Mouse (Mus musculus): ENCODE data around the gene Arid3c. TPM values are rescaled to one million over a fixed set of nuclear protein-coding genes. Genes with fewer than 3 reads are reported as not detected.
"Not testable (repeated sequence)": the region's sequence is repeated elsewhere in the genome, so short reads cannot be mapped to it uniquely, and the experiment has no call there.

The Arid3c gene
- polyA plus RNA-seq, 1 experiment from 2014 or later, result not detected

DNA sequence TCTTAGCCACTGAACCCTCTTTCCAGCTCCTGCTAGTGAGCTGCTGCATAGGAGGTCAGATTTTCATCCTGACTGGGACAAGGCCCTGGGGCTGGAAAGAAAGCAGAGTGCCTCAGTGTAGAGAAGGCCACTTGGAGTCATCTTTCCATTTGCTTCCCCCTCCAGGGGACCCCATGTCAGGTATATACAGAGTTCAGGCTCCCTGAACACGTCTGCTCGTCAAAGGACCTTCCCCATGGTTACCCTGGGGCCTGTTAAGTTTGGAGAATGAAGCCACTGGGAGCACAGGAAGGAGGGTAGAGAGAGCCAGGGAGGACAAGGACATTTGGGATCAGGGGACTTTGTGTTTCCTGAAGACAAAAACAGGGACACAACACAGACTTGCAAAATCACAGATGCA lies 28.7 kb downstream of the Arid3c start:
- 43% methylated on average over 2 of the region's 2 CpGs for WGBS (ENCODE audit: insufficient replicate concordance)
- not testable (repeated sequence) for H3K9ac ChIP-seq; DNase-seq; H3K4me2 ChIP-seq; H3K9me3 ChIP-seq (replicated peaks); H3K27ac ChIP-seq; H3K4me3 ChIP-seq (replicated peaks); H3K4me1 ChIP-seq (replicated peaks); ATAC-seq (ENCODE audit: low read depth); H3K36me3 ChIP-seq
- peaks cover 56% of the 10 kb centered on the region for H3K27me3 ChIP-seq

DNA sequence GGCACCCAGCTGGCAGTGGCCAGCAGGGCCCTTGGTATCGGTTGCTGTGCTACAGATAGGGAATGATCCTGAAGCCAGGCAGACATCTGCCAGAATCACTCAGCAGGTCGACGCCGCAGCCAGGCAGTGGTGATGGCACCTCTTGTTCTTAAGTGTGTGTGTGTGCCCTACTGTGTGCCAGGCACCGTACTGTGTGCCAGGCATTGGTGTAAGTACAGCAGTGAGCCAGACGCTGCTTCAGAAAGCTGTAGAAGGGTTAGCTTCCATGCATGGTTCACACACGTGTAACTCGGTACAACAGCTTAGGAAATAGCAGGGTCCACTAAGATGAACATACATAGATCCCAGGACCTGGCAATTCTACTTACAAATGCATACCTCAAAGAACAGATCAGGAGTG lies 30.7 kb downstream of the Arid3c start:
- WGBS (ENCODE audit: insufficient replicate concordance), result 71% methylated on average over 2 of the region's 8 CpGs

DNA sequence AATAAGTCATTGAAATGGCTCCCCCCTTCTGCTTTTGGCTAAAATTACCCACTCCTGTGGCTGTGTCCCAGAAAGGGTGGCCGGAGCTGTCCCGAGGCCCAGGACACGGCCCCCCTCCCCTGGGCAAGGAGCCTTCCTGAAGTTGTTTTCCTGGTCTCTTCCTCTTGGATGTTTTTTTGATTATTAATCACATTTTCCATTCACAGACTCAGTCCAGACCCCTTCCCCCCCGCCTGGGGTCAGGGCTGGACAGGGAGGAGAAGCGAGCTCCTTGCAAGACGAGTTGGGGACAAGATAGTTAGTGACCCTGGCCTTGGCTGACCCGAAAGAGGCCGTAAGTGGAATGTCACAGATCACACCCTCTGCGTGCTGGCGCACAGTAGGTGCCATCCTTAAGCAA lies 31.2 kb downstream of the Arid3c start, which contains the start of gene Il11ra1:
TSS of gene Il11ra1 (plus strand) at position 207 of the 400 bp plus-strand sequence.
- not testable (repeated sequence) for H3K4me2 ChIP-seq; H3K9ac ChIP-seq; H3K27ac ChIP-seq; ATAC-seq (ENCODE audit: low read depth); H3K9me3 ChIP-seq (replicated peaks); H3K4me3 ChIP-seq (replicated peaks); H3K4me1 ChIP-seq (replicated peaks); H3K36me3 ChIP-seq; DNase-seq
- H3K27me3 ChIP-seq, result peaks cover 45% of the 10 kb centered on the region
- 65% methylated on average over 10 of the region's 10 CpGs for WGBS (ENCODE audit: insufficient replicate concordance)

More for the DNA sequence above, 30.7 kb downstream of the Arid3c start:
- not testable (repeated sequence) for H3K9ac ChIP-seq; H3K4me3 ChIP-seq (replicated peaks); H3K27ac ChIP-seq; DNase-seq; ATAC-seq (ENCODE audit: low read depth); H3K9me3 ChIP-seq (replicated peaks); H3K4me1 ChIP-seq (replicated peaks); H3K4me2 ChIP-seq; H3K36me3 ChIP-seq
- H3K27me3 ChIP-seq, result peaks cover 50% of the 10 kb centered on the region

DNA sequence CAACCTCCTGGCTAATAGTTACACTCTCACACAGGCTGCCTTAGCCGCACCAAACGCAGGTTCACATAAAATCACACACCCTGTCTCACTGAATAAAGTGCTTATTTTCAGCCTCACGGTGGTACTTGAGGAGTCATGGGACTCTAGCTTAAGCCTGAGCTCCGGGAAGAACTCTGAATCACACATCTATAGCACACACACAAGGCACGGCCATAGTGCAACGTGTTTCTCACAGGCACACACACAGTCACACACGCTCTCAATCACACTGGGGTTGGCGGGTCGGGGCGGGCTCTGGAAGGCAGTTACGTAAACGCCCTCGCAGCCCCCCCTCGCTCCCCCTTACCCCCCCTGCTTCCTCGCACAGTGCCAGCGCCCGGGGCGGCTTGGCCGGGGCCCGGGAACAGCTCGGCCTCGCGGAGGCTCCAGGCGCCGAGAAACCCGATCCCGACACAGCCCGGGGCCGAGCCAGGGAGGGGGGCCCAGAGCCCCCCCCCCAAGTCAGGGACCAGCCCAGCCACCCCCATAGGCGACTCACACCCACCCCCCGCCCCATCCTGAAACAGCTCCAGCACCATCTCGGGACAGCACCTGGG lies 32.4 kb downstream of the Arid3c start:
- not testable (repeated sequence) for ATAC-seq (ENCODE audit: low read depth); H3K36me3 ChIP-seq; H3K9me3 ChIP-seq (replicated peaks); DNase-seq; H3K4me3 ChIP-seq (replicated peaks); H3K4me1 ChIP-seq (replicated peaks); H3K4me2 ChIP-seq; H3K9ac ChIP-seq; H3K27ac ChIP-seq
- whole genome bisulfite sequencing (ENCODE audit: insufficient replicate concordance), result 25% methylated on average over 25 of the region's 32 CpGs
- H3K27me3 ChIP-seq, result peaks cover 38% of the 10 kb centered on the region

DNA sequence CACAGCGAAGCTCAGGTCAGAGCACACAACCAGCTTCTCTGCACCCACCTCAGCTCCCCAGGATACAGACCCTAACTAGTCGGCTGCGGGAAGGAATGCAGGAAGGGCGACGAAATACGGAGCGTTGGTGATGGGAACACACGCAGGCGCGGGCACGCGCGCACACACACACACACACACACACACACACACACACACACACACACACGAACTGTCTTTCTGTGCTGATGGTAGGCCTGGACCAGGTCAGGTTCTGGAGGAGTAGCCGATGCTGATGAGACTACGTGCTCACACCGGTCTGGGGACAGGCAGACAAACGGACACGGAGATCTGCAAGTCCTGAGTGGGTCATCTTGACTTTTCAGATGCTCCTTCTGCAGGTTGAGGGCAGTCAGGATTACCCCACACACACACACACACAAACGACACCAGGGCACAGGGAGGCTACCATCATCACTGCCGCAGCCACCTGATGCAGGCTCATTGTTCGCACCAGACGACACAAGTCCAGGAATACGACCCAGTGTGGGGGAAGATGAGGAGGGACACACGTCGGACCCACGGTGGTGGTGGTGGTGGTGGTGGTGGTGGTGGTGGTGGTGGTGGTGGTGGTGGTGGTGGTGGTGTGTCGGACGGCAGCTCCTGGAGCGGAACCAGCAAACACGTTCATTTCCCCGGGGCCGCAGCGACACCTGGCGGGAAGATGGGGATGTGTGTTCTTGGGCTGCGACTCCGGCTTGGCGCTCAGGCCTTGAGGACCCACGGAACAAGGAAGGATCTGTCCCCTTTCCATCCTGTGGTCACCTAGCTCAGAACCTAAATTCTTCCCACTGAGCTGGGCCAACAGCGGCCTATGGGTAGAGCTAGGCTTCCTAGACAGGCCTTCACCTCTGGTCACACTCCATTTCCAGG lies 33.8 kb downstream of the Arid3c start, which contains the start of gene Cntfr:
TSS of gene Cntfr (minus strand) at position 160 of the 912 bp plus-strand sequence.
- not testable (repeated sequence) for H3K9ac ChIP-seq; H3K4me3 ChIP-seq (replicated peaks); DNase-seq; H3K9me3 ChIP-seq (replicated peaks); H3K4me2 ChIP-seq; ATAC-seq (ENCODE audit: low read depth); H3K4me1 ChIP-seq (replicated peaks); H3K27ac ChIP-seq; H3K36me3 ChIP-seq
- H3K27me3 ChIP-seq, result peaks cover 40% of the 10 kb centered on the region
- WGBS (ENCODE audit: insufficient replicate concordance), result 7% methylated on average over 30 of the region's 40 CpGs

DNA sequence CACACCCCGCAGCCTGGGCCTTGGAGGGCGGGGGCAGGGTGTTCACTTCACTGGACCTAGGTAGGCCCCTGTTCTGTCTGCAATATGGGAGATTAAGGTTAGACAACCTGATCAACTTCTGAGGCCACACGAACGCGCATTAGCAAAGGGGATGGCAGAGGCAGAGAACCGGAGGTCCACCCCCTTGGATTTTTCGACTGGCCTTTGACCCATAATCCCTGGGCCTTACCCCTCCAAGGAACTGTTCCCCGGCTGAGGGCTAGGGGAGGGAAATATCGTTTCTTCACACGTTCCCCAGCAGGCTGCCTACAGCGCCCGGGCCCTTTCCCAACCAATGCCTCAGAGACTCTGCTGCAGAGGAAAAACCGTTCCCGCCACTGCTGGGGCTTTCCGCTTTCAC lies 34.5 kb downstream of the Arid3c start:
- H3K9me3 ChIP-seq (replicated peaks); H3K9ac ChIP-seq; H3K4me2 ChIP-seq; DNase-seq; H3K4me3 ChIP-seq (replicated peaks); H3K36me3 ChIP-seq; H3K27ac ChIP-seq; ATAC-seq (ENCODE audit: low read depth); H3K4me1 ChIP-seq (replicated peaks): not testable (repeated sequence)
- WGBS (ENCODE audit: insufficient replicate concordance), result 4% methylated on average over 15 of the region's 15 CpGs
- H3K27me3 ChIP-seq, result peaks cover 40% of the 10 kb centered on the region

DNA sequence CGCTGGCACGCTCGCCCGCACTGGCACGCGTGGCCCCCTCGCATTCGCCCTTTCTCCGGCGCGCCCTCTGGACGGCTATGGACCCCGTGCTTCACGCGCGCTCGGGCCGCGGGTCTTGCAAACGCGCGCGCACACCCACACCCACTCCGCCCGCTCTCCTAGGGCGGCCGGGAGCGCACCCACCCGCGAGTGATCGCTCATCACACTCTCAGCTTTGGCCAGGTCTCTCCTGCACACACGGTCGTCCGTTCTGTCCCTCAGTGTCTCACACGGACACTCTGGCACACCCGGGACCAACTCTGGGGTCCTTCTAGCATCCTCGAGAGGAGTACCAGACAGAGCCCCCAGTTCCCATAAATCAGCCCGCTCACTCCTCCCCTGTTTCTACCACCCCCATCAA lies 35.1 kb downstream of the Arid3c start:
- H3K4me2 ChIP-seq; H3K27ac ChIP-seq; H3K9ac ChIP-seq; H3K4me1 ChIP-seq (replicated peaks); H3K9me3 ChIP-seq (replicated peaks); H3K36me3 ChIP-seq; H3K4me3 ChIP-seq (replicated peaks); DNase-seq; ATAC-seq (ENCODE audit: low read depth): not testable (repeated sequence)
- 3% methylated on average over 14 of the region's 38 CpGs for WGBS (ENCODE audit: insufficient replicate concordance)
- peaks cover 40% of the 10 kb centered on the region for H3K27me3 ChIP-seq

DNA sequence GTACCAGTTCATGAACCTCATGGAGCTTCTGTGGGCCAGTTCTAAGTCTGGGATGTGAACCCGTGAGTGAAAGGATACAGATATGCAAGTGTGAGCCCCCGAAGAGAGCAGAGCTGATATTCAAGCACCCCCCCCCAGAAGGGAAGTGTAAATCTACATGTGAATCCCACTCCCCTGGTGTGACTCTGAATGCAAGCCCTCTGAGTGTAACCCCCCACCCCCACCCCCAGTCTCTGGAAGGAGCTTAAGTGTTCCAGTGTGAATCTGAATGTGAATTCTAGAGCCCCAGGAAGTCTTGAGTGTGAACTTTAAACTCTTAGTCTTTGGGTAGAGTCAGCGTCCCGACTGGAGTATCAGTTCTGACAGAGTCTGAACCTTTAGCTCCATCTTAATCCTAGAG lies 37.4 kb downstream of the Arid3c start:
- H3K36me3 ChIP-seq; H3K9me3 ChIP-seq (replicated peaks); H3K9ac ChIP-seq; ATAC-seq (ENCODE audit: low read depth); H3K4me1 ChIP-seq (replicated peaks); H3K4me2 ChIP-seq; DNase-seq; H3K4me3 ChIP-seq (replicated peaks); H3K27ac ChIP-seq: not testable (repeated sequence)
- peaks cover 36% of the 10 kb centered on the region for H3K27me3 ChIP-seq
- 4% methylated on average over 4 of the region's 4 CpGs for WGBS (ENCODE audit: insufficient replicate concordance)

DNA sequence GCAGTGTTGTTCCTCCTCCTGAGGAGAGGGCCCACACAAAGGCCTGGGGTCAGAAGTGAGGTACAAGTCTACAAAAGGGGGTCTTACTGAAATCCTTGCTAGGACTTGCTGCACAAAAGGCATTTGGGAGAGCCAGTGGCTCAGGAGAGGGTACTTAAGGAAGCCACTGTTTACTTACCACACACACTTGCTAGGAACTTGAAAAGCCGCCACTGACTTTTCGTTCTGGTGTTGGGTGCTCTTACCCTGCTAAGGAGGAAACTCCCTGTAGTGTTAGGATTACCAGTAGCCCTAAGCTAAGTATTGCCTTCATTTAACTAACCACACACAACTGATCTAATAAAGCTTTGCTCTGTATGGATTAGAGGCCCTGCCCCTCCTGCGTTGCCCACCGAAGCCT lies 40.9 kb downstream of the Arid3c start:
- H3K27me3 ChIP-seq, result peaks cover 20% of the 10 kb centered on the region
- not testable (repeated sequence) for H3K27ac ChIP-seq; H3K9me3 ChIP-seq (replicated peaks); H3K4me2 ChIP-seq; DNase-seq; H3K9ac ChIP-seq; H3K4me1 ChIP-seq (replicated peaks); ATAC-seq (ENCODE audit: low read depth); H3K36me3 ChIP-seq; H3K4me3 ChIP-seq (replicated peaks)
- no CpG with 5 or more reads among the region's 4 CpGs for WGBS (ENCODE audit: insufficient replicate concordance)

DNA sequence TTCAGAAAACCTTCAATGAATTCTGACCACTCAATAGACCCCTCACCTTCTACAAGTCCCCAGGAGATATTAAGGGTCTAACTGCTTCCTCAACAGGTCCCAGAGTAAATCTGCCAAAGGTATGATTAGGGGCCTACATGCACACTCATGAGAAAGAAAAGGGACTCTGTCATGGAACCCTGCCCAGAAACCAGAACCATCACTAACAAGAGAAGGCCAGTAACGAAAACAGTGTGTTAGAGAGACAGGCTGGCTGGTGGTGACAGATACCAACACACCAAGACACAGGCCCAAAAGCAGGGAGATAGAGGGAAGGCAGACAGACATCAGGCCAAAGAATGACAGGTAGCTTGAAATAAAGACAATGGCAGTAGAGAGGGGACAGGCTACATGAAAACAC lies 42.4 kb downstream of the Arid3c start:
- WGBS (ENCODE audit: insufficient replicate concordance), result 46% methylated on average over 1 of the region's 1 CpGs

DNA sequence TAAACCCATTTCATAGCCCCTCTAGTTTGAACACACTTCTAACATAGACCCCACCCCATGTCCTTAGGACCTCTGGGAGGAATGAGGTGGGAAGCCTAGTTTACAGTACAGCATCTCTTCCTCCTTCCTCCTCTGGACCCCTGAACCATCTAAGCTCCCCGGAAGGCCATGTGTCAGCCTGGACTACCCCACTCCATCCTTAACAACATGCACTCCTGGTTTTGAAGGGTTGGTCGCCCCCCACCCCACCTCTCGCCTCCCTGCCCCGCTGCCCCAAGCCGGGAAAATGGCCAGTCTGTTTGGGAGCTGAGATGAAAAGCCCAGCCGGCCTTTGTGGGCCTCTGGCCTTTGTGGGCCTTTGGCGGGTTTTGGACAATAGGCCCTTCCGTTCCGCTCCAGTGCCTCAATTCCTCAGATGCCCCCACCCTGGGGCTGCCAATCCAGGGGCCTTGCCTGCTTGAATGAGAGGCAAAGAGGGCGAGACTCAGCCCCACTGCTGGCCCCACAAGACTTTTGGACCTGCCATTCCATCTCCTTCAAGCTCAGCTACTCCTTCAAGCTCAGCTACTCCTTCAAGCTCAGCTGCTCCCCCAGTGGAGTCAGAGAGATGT lies 45.0 kb downstream of the Arid3c start:
- WGBS (ENCODE audit: insufficient replicate concordance), result 42% methylated on average over 10 of the region's 10 CpGs
- not testable (repeated sequence) for H3K36me3 ChIP-seq; H3K9me3 ChIP-seq (replicated peaks); H3K4me2 ChIP-seq; H3K4me1 ChIP-seq (replicated peaks); H3K27ac ChIP-seq; H3K9ac ChIP-seq; H3K4me3 ChIP-seq (replicated peaks); DNase-seq; ATAC-seq (ENCODE audit: low read depth)
- H3K27me3 ChIP-seq, result peaks cover 33% of the 10 kb centered on the region

More for the DNA sequence above, 42.4 kb downstream of the Arid3c start:
- H3K4me1 ChIP-seq (replicated peaks); DNase-seq; H3K4me2 ChIP-seq; H3K9ac ChIP-seq; ATAC-seq (ENCODE audit: low read depth); H3K4me3 ChIP-seq (replicated peaks); H3K9me3 ChIP-seq (replicated peaks); H3K27ac ChIP-seq; H3K36me3 ChIP-seq: not testable (repeated sequence)
- peaks cover 23% of the 10 kb centered on the region for H3K27me3 ChIP-seq
